Mouse (Mus musculus): ENCODE measurements around the gene Arhgap40. TPM values are rescaled to one million over a fixed set of nuclear protein-coding genes. Genes with fewer than 3 reads are reported as not detected.

Gene Arhgap40
- total RNA-seq, 2 experiments from 2014 or later, result not detected

Other genes starting within 250 kb of the Arhgap40 start
- gene Lbp, start 206.3 kb upstream of the Arhgap40 start, total RNA-seq (2021), result 10 to 100 TPM; 19.2 to 30.4 TPM
- gene Snhg11, start 137.2 kb upstream of the Arhgap40 start, total RNA-seq (2021), result 10 to 100 TPM; 14.2 to 19.7 TPM
- gene Ralgapb, start 102.9 kb upstream of the Arhgap40 start, total RNA-seq (2021), result 10 to 100 TPM; 55.3 to 71.6 TPM
- gene Adig, start 10.2 kb upstream of the Arhgap40 start, total RNA-seq (2021), result 100 to 1,000 TPM in 1 of 2 experiments, 10 to 100 TPM in 1; 75.7 to 130 TPM
- gene Slc32a1, start 98.0 kb downstream of the Arhgap40 start, total RNA-seq (2021), result not detected
- 10 to 100 TPM; 11.9 to 12.8 TPM for gene Actr5, start 112.1 kb downstream of the Arhgap40 start, total RNA-seq (2021)
- 10 to 100 TPM in 1 of 2 experiments, 1 to 10 TPM in 1; 6.9 to 11.5 TPM for gene Ppp1r16b, start 152.6 kb downstream of the Arhgap40 start, total RNA-seq (2021)

Data from adrenal gland, adult 18-20 months (tissue).